Mouse (Mus musculus) ES-Bruce4 (cell line): ENCODE results near the gene Zfp964. TPM values are rescaled to one million over a fixed set of nuclear protein-coding genes. Genes with fewer than 3 reads are reported as not detected.
"Not testable (repeated sequence)": the region's sequence is repeated elsewhere in the genome, so short reads cannot be mapped to it uniquely, and the experiment has no call there.

Experiments used
- H3K27ac ChIP-seq: 2 replicates; pipeline ENCODE4 v1.5.1; 2012; ENCODE audit warnings: low read length, inconsistent platforms; ENCODE audit not compliant: insufficient read depth
- H3K27me3 ChIP-seq: 2 replicates; pipeline ENCODE4 v1.6.1; 2012; ENCODE audit warnings: mild to moderate bottlenecking, low read length, inconsistent platforms; ENCODE audit not compliant: control insufficient read depth, poor library complexity, insufficient read depth, severe bottlenecking
- H3K36me3 ChIP-seq: 2 replicates; pipeline ENCODE4 v1.6.1; 2012; ENCODE audit warnings: inconsistent platforms, mild to moderate bottlenecking, low read length, moderate library complexity; ENCODE audit not compliant: control insufficient read depth, poor library complexity, insufficient read depth, severe bottlenecking
- H3K4me1 ChIP-seq: one replicate; pipeline ENCODE4 v1.8.1; 2011; ENCODE audit warnings: low read length; ENCODE audit not compliant: control insufficient read depth, insufficient read depth
- H3K4me3 ChIP-seq: 2 replicates; pipeline ENCODE4 v1.5.1; 2011; ENCODE audit warnings: low read depth, mild to moderate bottlenecking, low read length
- H3K9ac ChIP-seq: 2 replicates; pipeline ENCODE4 v1.6.1; 2012; ENCODE audit warnings: low read depth, mild to moderate bottlenecking, inconsistent platforms; ENCODE audit not compliant: poor library complexity, severe bottlenecking
- H3K9me3 ChIP-seq: replicated peaks from 2 replicates; pipeline ENCODE4 v1.6.1; 2012; ENCODE audit warnings: mild to moderate bottlenecking, low read length, inconsistent platforms; ENCODE audit not compliant: control insufficient read depth, poor library complexity, insufficient read depth, severe bottlenecking
- CTCF ChIP-seq: IDR thresholded peaks from one replicate; pipeline ENCODE4 v1.8.1; 2011; ENCODE audit warnings: low read depth, low read length
- EP300 ChIP-seq: IDR thresholded peaks from 2 replicates; pipeline ENCODE4 v1.6.1; 2011; ENCODE audit warnings: low read depth, low read length; ENCODE audit not compliant: insufficient read depth
- POLR2A ChIP-seq: IDR thresholded peaks from one replicate; pipeline ENCODE4 v1.8.1; 2011; ENCODE audit warnings: low read length; ENCODE audit not compliant: insufficient read depth
- polyA plus RNA-seq: library from polyadenylated mRNA; stranded (reverse); fragments of >200 nt; gene quantifications from 2 replicates; pipeline ENCODE4 v1.2.4, GENCODE M21; 2011; ENCODE audit warnings: low read depth; ENCODE audit not compliant: missing spikeins, insufficient read depth, insufficient read length

Zfp964 gene
- polyA plus RNA-seq, result 2.2 and 2.4 TPM in 2 replicates

- H3K4me3 ChIP-seq, result peak within 1 kb of the TSS; percentile 57
Measured at GRCm38 (mm10) chr8:69654358-69654981, at the start of gene Zfp964. TSS of gene Zfp964 (plus strand) at chr8:69654479.

GRCm38 (mm10) chr8:69614687-69615086, 39.6 kb upstream of the Zfp964 start:
- H3K36me3 ChIP-seq, result peaks cover 43% of the 10 kb centered on the region
- TF ChIP-seq EP300 (no peak), POLR2A (no peak), CTCF (peak; percentile 64)
- H3K9me3 ChIP-seq, result no peaks in the 10 kb centered on the region

More at GRCm38 (mm10) chr8:69654358-69654981, at the start of gene Zfp964:
- H3K27me3 ChIP-seq, result peaks cover 4% of the 10 kb centered on the region
- peaks cover 7% of the 10 kb centered on the region; the same call in 1 of the 2 replicates for H3K9me3 ChIP-seq
- no peak within 1 kb of the TSS for H3K27ac ChIP-seq
- no peaks in the 10 kb centered on the region for H3K4me1 ChIP-seq
- TF ChIP-seq POLR2A (peak; percentile 70), EP300 (no peak), CTCF (no peak)
- H3K36me3 ChIP-seq, result no peaks in the 10 kb centered on the region
- H3K9ac ChIP-seq, result peak within 1 kb of the TSS; percentile 89

GRCm38 (mm10) chr8:69618078-69618477, 36.2 kb upstream of the Zfp964 start:
- no peaks in the 10 kb centered on the region for H3K9me3 ChIP-seq
- H3K4me3 ChIP-seq, result no peak overlapping the region
- no peaks in the 10 kb centered on the region for H3K27me3 ChIP-seq
- no peak for TF ChIP-seq EP300
- no peak for TF ChIP-seq POLR2A
- no peak for TF ChIP-seq CTCF
- H3K27ac ChIP-seq, result no peak overlapping the region
- H3K36me3 ChIP-seq, result peaks cover 15% of the 10 kb centered on the region
- H3K4me1 ChIP-seq, result no peaks in the 10 kb centered on the region
- H3K9ac ChIP-seq, result no peak overlapping the region

More at GRCm38 (mm10) chr8:69614687-69615086, 39.6 kb upstream of the Zfp964 start:
- no peak overlapping the region for H3K4me3 ChIP-seq
- H3K27me3 ChIP-seq, result no peaks in the 10 kb centered on the region
- no peaks in the 10 kb centered on the region for H3K4me1 ChIP-seq
- H3K9ac ChIP-seq, result no peak overlapping the region
- no peak overlapping the region for H3K27ac ChIP-seq

GRCm38 (mm10) chr8:69625095-69625789, 29.0 kb upstream of the Zfp964 start, which contains the start of gene Zfp868:
TSS of gene Zfp868 (minus strand) at chr8:69625548.
- Histone ChIP-seq H3K36me3 (no peaks in the 10 kb centered on the region), H3K9ac (peak within 1 kb of the TSS; percentile 88), H3K27ac (peak within 1 kb of the TSS; percentile 54), H3K27me3 (no peaks in the 10 kb centered on the region), H3K9me3 (no peaks in the 10 kb centered on the region), H3K4me3 (peak within 1 kb of the TSS; percentile 85), H3K4me1 (no peaks in the 10 kb centered on the region)
- TF ChIP-seq EP300 (0 out of 2 replicates have a peak, but pooled peaks have one; percentile 63), POLR2A (peak; percentile 63), CTCF (peak; percentile 56)

- TF ChIP-seq CTCF (no peak), EP300 (no peak), POLR2A (no peak)
- Histone ChIP-seq H3K27me3 (peaks cover 4% of the 10 kb centered on the region), H3K9ac (no peak overlapping the region), H3K36me3 (no peaks in the 10 kb centered on the region), H3K27ac (no peak overlapping the region), H3K9me3 (peaks cover 7% of the 10 kb centered on the region; the same call in 1 of the 2 replicates), H3K4me3 (no peak overlapping the region), H3K4me1 (no peaks in the 10 kb centered on the region)
Measured at GRCm38 (mm10) chr8:69653808-69654357, 396 bp upstream of the Zfp964 start.

- H3K9ac ChIP-seq, result no peak overlapping the region
- H3K4me3 ChIP-seq, result no peak overlapping the region
- TF ChIP-seq EP300, result no peak
- no peak for TF ChIP-seq POLR2A
- no peak for TF ChIP-seq CTCF
Measured at GRCm38 (mm10) chr8:69661294-69661693, 7.0 kb downstream of the Zfp964 start.

GRCm38 (mm10) chr8:69665051-69665450, 10.8 kb downstream of the Zfp964 start:
- not testable (repeated sequence) for H3K27ac ChIP-seq, H3K36me3 ChIP-seq, H3K4me3 ChIP-seq, H3K27me3 ChIP-seq, H3K4me1 ChIP-seq, H3K9ac ChIP-seq, H3K9me3 ChIP-seq

More at GRCm38 (mm10) chr8:69661294-69661693, 7.0 kb downstream of the Zfp964 start:
- Histone ChIP-seq H3K4me1 (no peaks in the 10 kb centered on the region), H3K27me3 (no peaks in the 10 kb centered on the region), H3K27ac (no peak overlapping the region), H3K36me3 (no peaks in the 10 kb centered on the region), H3K9me3 (peaks cover 9% of the 10 kb centered on the region; the same call in 1 of the 2 replicates)
